Mouse (Mus musculus) hindbrain, embryonic 11.5 days (tissue): Measurements from ENCODE around the gene L3mbtl1. TPM values are rescaled to one million over a fixed set of nuclear protein-coding genes. Genes with fewer than 3 reads are reported as not detected.

Source experiments
- ATAC-seq: fragments of 200-750 bp; cut with Nextera tagmentation; 2 replicates; pipeline ENCODE4 v1.8.0; 2017; ENCODE audit warnings: mild to moderate bottlenecking, moderate TSS enrichment, moderate library complexity; ENCODE audit not compliant: low FRiP score
- DNase-seq: peaks from one replicate; pipeline ENCODE4 v3.0.0-alpha.2; 2015; ENCODE audit warnings: low spot score
- H3K27ac ChIP-seq: fragments of 300-500 bp; sonication (generic); 2 replicates; pipeline ENCODE4 v1.5.1; 2014; ENCODE audit warnings: mild to moderate bottlenecking, low read depth, low read length
- H3K27me3 ChIP-seq: fragments of 300-500 bp; sonication (generic); 2 replicates; pipeline ENCODE4 v1.6.1; 2014; ENCODE audit warnings: mild to moderate bottlenecking, low read length, moderate library complexity, mixed read lengths; ENCODE audit not compliant: control insufficient read depth, insufficient read depth
- H3K36me3 ChIP-seq: fragments of 300-500 bp; sonication (generic); 2 replicates; pipeline ENCODE4 v1.6.1; 2014; ENCODE audit warnings: mild to moderate bottlenecking, low read length, moderate library complexity, mixed read lengths; ENCODE audit not compliant: control insufficient read depth, insufficient read depth
- H3K4me1 ChIP-seq: fragments of 300-500 bp; sonication (generic); replicated peaks from 2 replicates; pipeline ENCODE4 v1.6.1; 2014; ENCODE audit warnings: low read length, mixed read lengths; ENCODE audit not compliant: control insufficient read depth, insufficient read depth
- H3K4me2 ChIP-seq: fragments of 300-500 bp; sonication (generic); replicated peaks from 2 replicates; pipeline ENCODE4 v1.6.1; 2014; ENCODE audit warnings: mild to moderate bottlenecking, low read depth, low read length
- H3K4me3 ChIP-seq: fragments of 300-500 bp; sonication (generic); 2 replicates; pipeline ENCODE4 v1.5.1; 2014; ENCODE audit warnings: low read depth, low read length
- H3K9ac ChIP-seq: fragments of 300-500 bp; sonication (generic); 2 replicates; pipeline ENCODE4 v1.6.1; 2014; ENCODE audit warnings: low read depth, low read length
- H3K9me3 ChIP-seq: fragments of 300-500 bp; sonication (generic); 2 replicates; pipeline ENCODE4 v1.6.1; 2016; ENCODE audit warnings: low read length; ENCODE audit not compliant: control insufficient read depth
- WGBS: fragments of 180-500 bp; shearing (Covaris S2); extraction: QIAGEN DNeasy Blood & Tissue Kit; methylation state at CpG from one replicate; pipeline ENCODE4 v1.1.7; 2014; 5-methylcytosine and 5-hydroxymethylcytosine counted together
- polyA plus RNA-seq: library from polyadenylated mRNA; unstranded; fragments of >200 nt; fragmentation: Nextera tagmentation; extraction: Ambion mirVana; gene quantifications from 2 replicates; pipeline ENCODE4 v1.2.1, GENCODE M21; 2014

L3mbtl1 gene
- polyA plus RNA-seq, 1 experiment from 2014 or later = 0.45 TPM

- Histone ChIP-seq H3K4me3 (no peak overlapping the region), H3K36me3 (no peaks in the 10 kb centered on the region), H3K4me1 (no peaks in the 10 kb centered on the region; the same call in 1 of the 2 replicates), H3K9ac (no peak overlapping the region), H3K27ac (no peak overlapping the region), H3K4me2 (no peak overlapping the region), H3K9me3 (no peaks in the 10 kb centered on the region), H3K27me3 (no peaks in the 10 kb centered on the region)
- ATAC-seq (no peak), DNase-seq (no peak)
- 86% methylated on average over 11 of the region's 11 CpGs for WGBS
Measured at GRCm38 (mm10) chr2:162975157-162975775, 32.0 kb downstream of the L3mbtl1 start.

- WGBS = 74% methylated on average over 4 of the region's 4 CpGs
- Histone ChIP-seq H3K36me3 (no peaks in the 10 kb centered on the region), H3K9ac (no peak overlapping the region), H3K4me1 (no peaks in the 10 kb centered on the region; the same call in 1 of the 2 replicates), H3K4me3 (no peak overlapping the region), H3K27ac (no peak overlapping the region), H3K4me2 (no peak overlapping the region), H3K27me3 (no peaks in the 10 kb centered on the region), H3K9me3 (no peaks in the 10 kb centered on the region)
- ATAC-seq (no peak), DNase-seq (no peak)
Measured at GRCm38 (mm10) chr2:162976001-162976400, 32.7 kb downstream of the L3mbtl1 start.

DNA sequence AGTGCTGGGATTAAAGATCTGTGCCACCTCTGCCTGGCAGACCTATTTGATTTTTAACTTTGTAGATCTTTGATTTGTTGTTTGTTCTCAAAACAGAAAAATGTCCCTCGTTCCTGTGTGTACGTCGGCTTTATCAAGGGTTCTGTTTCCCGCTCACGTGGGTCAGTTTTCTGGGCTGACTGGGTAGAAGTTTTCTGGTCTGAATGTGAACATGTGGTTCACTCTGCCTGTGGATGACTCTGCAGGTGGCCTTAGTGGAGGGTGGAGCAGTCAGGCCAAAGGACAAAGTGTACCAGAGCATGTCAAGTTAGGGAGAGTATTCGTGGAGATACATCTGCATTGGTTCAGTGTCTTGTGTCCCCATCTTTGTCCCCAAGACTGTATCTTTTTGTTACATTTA, 41.1 kb downstream of the L3mbtl1 start:
- no peak overlapping the region for H3K9ac ChIP-seq
- DNase-seq (no peak), ATAC-seq (no peak)
- H3K27ac ChIP-seq = no peak overlapping the region
- no peaks in the 10 kb centered on the region for H3K9me3 ChIP-seq
- H3K4me2 ChIP-seq = no peak overlapping the region
- no peaks in the 10 kb centered on the region for H3K27me3 ChIP-seq
- 91% methylated on average over 6 of the region's 6 CpGs for WGBS
- no peak overlapping the region for H3K4me3 ChIP-seq
- no peaks in the 10 kb centered on the region for H3K4me1 ChIP-seq
- no peaks in the 10 kb centered on the region for H3K36me3 ChIP-seq

DNA sequence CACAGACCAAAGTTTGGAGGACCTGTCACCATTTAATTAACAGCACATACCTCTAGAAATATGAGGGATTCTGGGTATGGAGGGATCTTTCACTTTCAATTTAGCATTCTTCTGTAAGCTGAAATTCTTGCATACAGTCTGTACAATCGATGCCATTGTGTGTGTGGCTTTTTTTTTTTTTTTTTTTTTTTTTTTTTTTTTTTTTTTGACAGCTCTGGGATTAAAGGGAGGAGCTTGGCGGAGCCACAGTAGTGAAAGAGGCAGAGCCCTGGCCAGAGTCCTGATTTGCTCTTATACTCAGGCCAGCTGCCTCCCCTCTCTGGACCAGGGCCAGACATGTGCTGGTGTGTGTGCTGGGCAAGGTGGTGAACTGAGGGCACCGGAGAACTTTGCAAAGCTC, 42.7 kb downstream of the L3mbtl1 start:
- Histone ChIP-seq H3K4me3 (no peak overlapping the region), H3K4me1 (no peaks in the 10 kb centered on the region), H3K27ac (no peak overlapping the region), H3K9me3 (no peaks in the 10 kb centered on the region), H3K9ac (no peak overlapping the region), H3K4me2 (no peak overlapping the region), H3K36me3 (no peaks in the 10 kb centered on the region), H3K27me3 (no peaks in the 10 kb centered on the region)
- DNase-seq (no peak), ATAC-seq (no peak)
- 72% methylated on average over 3 of the region's 3 CpGs for WGBS

GRCm38 (mm10) chr2:162986764-162987163, 43.5 kb downstream of the L3mbtl1 start:
- Histone ChIP-seq H3K9me3 (no peaks in the 10 kb centered on the region), H3K4me1 (no peaks in the 10 kb centered on the region), H3K36me3 (no peaks in the 10 kb centered on the region), H3K27ac (no peak overlapping the region), H3K4me3 (no peak overlapping the region), H3K9ac (no peak overlapping the region), H3K4me2 (no peak overlapping the region), H3K27me3 (no peaks in the 10 kb centered on the region)
- DNase-seq = no peak
- 83% methylated on average over 3 of the region's 3 CpGs for WGBS
- ATAC-seq = no peak

DNA sequence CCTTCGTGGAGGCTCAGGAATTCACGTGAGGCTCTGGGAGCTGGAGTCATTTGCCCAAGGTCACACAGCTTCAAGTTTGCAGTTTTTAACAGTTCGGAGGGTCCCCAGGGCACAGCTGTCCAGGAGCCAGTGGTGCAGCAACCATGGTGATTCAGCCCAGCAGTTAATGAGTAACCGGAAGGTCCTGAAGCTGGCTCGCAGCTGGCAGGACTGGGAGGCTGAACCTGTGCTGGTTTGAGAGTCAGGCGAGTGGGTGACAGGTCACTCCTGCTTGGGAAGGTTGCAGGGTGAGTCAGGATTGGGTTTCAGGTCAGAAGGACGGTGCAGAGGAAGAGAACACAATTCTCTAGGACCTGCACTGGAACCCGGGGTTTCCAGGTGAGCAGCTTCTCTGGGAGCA, 43.9 kb downstream of the L3mbtl1 start, which contains the start of gene Sgk2:
Gene Sgk2, plus strand, starts transcription at position 113 of the 400 bp plus-strand sequence.
- 64% methylated on average over 8 of the region's 8 CpGs for WGBS
- no peaks in the 10 kb centered on the region for H3K4me1 ChIP-seq
- DNase-seq = no peak
- ATAC-seq = no peak
- no peak within 1 kb of the TSS for H3K27ac ChIP-seq
- H3K4me3 ChIP-seq = no peak within 1 kb of the TSS
- no peaks in the 10 kb centered on the region for H3K36me3 ChIP-seq
- H3K4me2 ChIP-seq = no peak within 1 kb of the TSS
- no peaks in the 10 kb centered on the region for H3K27me3 ChIP-seq
- H3K9me3 ChIP-seq = no peaks in the 10 kb centered on the region
- H3K9ac ChIP-seq = no peak within 1 kb of the TSS

DNA sequence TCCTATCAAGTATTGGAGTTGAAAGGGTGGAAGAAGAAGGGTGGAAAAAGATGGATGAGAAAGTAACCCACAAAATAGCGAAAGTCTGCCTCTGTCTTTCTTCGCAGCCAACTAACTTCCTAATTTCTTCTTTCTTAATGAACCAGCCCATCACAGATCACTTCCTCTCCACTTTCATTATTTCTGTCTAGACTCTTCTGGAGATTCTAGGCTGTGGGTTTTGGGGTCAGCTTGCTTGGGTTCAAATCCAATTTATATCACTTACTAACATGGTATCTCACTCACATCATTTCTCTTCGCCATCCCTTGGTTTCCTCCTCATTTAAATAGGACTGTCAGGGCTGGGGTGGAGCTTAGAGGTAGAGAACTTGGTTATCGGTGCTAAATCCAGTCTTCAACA, 45.0 kb downstream of the L3mbtl1 start:
- no peak for ATAC-seq
- no peak for DNase-seq
- Histone ChIP-seq H3K4me3 (no peak overlapping the region), H3K9me3 (no peaks in the 10 kb centered on the region), H3K4me1 (no peaks in the 10 kb centered on the region), H3K36me3 (no peaks in the 10 kb centered on the region), H3K4me2 (no peak overlapping the region), H3K27ac (no peak overlapping the region), H3K9ac (no peak overlapping the region), H3K27me3 (no peaks in the 10 kb centered on the region)
- WGBS = 92% methylated on average over 4 of the region's 4 CpGs

DNA sequence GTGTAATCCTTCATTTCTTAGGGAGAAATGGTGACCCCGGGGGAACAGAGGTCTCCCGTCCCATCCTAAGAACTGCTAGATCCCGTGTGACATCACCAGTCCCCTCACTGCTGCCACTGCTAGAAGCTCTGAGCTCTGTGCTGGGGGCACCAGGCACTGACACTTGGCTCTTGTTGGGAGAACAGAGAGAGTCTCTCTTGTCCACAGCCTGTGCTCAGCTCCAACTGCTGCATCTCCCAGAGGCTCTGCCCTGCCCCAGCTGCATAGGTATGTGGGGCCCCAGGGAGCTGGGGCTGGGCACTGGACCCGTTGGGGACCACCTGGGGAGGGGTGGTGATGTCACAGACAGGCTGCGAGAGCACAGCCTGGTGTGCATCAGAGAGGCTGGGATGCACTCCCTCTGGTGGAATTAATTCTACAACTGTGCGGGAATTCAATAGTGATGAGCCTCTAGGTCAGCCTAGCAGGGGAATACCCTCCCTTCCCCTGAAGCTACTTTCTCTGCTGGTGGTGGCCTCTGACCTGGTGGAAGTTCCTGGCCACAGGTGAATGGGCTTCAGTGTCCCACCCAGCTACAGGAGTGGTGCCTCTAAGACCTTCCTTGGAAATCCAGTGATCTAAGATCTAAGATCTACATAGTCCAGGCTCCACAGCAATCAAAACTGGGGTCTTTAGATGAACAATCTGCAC, 48.3 kb downstream of the L3mbtl1 start:
- DNase-seq = no peak
- no peak overlapping the region for H3K27ac ChIP-seq
- H3K9me3 ChIP-seq = no peaks in the 10 kb centered on the region
- H3K4me2 ChIP-seq = no peak overlapping the region
- no peaks in the 10 kb centered on the region for H3K4me1 ChIP-seq
- no peaks in the 10 kb centered on the region for H3K27me3 ChIP-seq
- H3K4me3 ChIP-seq = no peak overlapping the region
- H3K9ac ChIP-seq = no peak overlapping the region
- no peak for ATAC-seq
- no peaks in the 10 kb centered on the region for H3K36me3 ChIP-seq
- WGBS = 33% methylated on average over 6 of the region's 6 CpGs

- no peak overlapping the region for H3K4me3 ChIP-seq
- no peak overlapping the region for H3K9ac ChIP-seq
- H3K27me3 ChIP-seq = no peaks in the 10 kb centered on the region
- H3K27ac ChIP-seq = no peak overlapping the region
- no peaks in the 10 kb centered on the region for H3K4me1 ChIP-seq
- H3K4me2 ChIP-seq = no peak overlapping the region
- no peaks in the 10 kb centered on the region for H3K36me3 ChIP-seq
- H3K9me3 ChIP-seq = no peaks in the 10 kb centered on the region
- no peak for DNase-seq
- no peak for ATAC-seq
Measured at GRCm38 (mm10) chr2:162992084-162992437, 48.8 kb downstream of the L3mbtl1 start.
